Mouse (Mus musculus) stomach, embryonic 15.5 days (tissue): ENCODE results near the gene Sh3gl2. TPM values are rescaled to one million over a fixed set of nuclear protein-coding genes. Genes with fewer than 3 reads are reported as not detected.

ENCODE experiments used
- ATAC-seq: fragments of 200-750 bp; cut with Nextera tagmentation; 2 replicates; pipeline ENCODE4 v1.8.0; 2017; ENCODE audit warnings: low read depth, moderate number of reproducible peaks, moderate TSS enrichment; ENCODE audit not compliant: insufficient read depth, low FRiP score
- H3K27ac ChIP-seq: fragments of 300-500 bp; sonication (generic); 2 replicates; pipeline ENCODE4 v1.5.1; 2015; ENCODE audit warnings: mild to moderate bottlenecking, inconsistent platforms
- H3K27me3 ChIP-seq: fragments of 300-500 bp; sonication (generic); replicated peaks from 2 replicates; pipeline ENCODE4 v1.6.1; 2015; ENCODE audit warnings: inconsistent platforms
- H3K36me3 ChIP-seq: fragments of 300-500 bp; sonication (generic); 2 replicates; pipeline ENCODE4 v1.6.1; 2015; ENCODE audit warnings: inconsistent platforms
- H3K4me1 ChIP-seq: fragments of 300-500 bp; sonication (generic); 2 replicates; pipeline ENCODE4 v1.6.1; 2015; ENCODE audit warnings: inconsistent platforms
- H3K4me2 ChIP-seq: fragments of 300-500 bp; sonication (generic); 2 replicates; pipeline ENCODE4 v1.6.1; 2015; ENCODE audit warnings: mild to moderate bottlenecking, inconsistent platforms
- H3K4me3 ChIP-seq: fragments of 300-500 bp; sonication (generic); replicated peaks from 2 replicates; pipeline ENCODE4 v1.5.1; 2015; ENCODE audit warnings: inconsistent platforms
- H3K9ac ChIP-seq: fragments of 300-500 bp; sonication (generic); 2 replicates; pipeline ENCODE4 v1.6.1; 2015; ENCODE audit warnings: inconsistent platforms
- H3K9me3 ChIP-seq: fragments of 300-500 bp; sonication (generic); 2 replicates; pipeline ENCODE4 v1.6.1; 2016; ENCODE audit warnings: inconsistent platforms
- WGBS: fragments of 180-500 bp; shearing (Covaris S2); methylation state at CpG from one replicate; pipeline ENCODE4 v1.1.7; 2015; 5-methylcytosine and 5-hydroxymethylcytosine counted together
- polyA plus RNA-seq: library from polyadenylated mRNA; unstranded; fragments of >200 nt; fragmentation: Nextera tagmentation; extraction: Ambion mirVana; gene quantifications from 2 replicates; pipeline ENCODE4 v1.2.1, GENCODE M21; 2015

Sh3gl2 gene
- polyA plus RNA-seq, 1 experiment from 2014 or later: 11.4 TPM

DNA sequence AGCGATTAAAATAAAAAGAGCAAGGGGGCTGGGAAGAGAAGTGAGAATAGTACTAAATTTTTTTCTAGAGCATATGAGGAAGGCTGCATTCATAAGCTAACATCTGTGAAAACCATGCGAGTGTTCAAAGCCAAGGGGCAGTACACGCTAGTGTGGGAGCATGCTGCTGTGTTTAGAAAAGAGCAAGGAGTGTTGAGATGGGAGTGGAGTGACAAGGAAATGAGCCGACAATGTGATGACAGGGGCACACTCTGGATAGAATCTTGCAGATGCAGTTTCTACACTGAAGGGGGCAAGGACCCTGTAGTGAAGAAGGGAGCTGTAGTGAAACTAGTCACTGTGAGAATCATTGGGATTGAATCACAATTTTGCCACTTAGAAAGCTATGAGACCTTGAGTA, 481.2 kb downstream of the Sh3gl2 start:
- Histone ChIP-seq H3K4me2 (no peak overlapping the region), H3K36me3 (no peaks in the 10 kb centered on the region), H3K4me3 (no peak overlapping the region), H3K9me3 (no peaks in the 10 kb centered on the region), H3K27ac (no peak overlapping the region), H3K9ac (no peak overlapping the region), H3K27me3 (no peaks in the 10 kb centered on the region), H3K4me1 (no peaks in the 10 kb centered on the region)
- 50% methylated on average over 4 of the region's 4 CpGs for WGBS
- ATAC-seq: no peak
